Mouse (Mus musculus) MEL (cell line): ENCODE results near the gene Hadhb. TPM values are rescaled to one million over a fixed set of nuclear protein-coding genes. Genes with fewer than 3 reads are reported as not detected.
"Not testable (repeated sequence)": the region's sequence is repeated elsewhere in the genome, so short reads cannot be mapped to it uniquely, and the experiment has no call there.

Experiments
- DNase-seq: peaks from one replicate; pipeline ENCODE4 v3.0.0; 2011; ENCODE audit warnings: low read depth, low spot score
- H3K27ac ChIP-seq: 2 replicates; pipeline ENCODE4 v1.5.1; 2012; ENCODE audit warnings: low read depth, mild to moderate bottlenecking, control low read depth, low read length, moderate library complexity; ENCODE audit not compliant: control insufficient read depth
- H3K27me3 ChIP-seq, 2 experiments: fragments of 150-350 bp in 1 of 2; sonication (generic) in 1 of 2; 2 replicates each; pipeline ENCODE4 v1.6.1; 2012; ENCODE audit warnings: low read length in 2 of 2, mild to moderate bottlenecking in 2 of 2, improper control_type of control experiment in 1 of 2, moderate library complexity in 1 of 2; ENCODE audit not compliant: insufficient read depth in 2 of 2, control insufficient read depth in 1 of 2
- H3K36me3 ChIP-seq, 2 experiments: 2 replicates each; pipeline ENCODE4 v1.6.1; 2012 to 2014; ENCODE audit warnings: low read length in 2 of 2, improper control_type of control experiment in 1 of 2, inconsistent platforms in 1 of 2, mild to moderate bottlenecking in 1 of 2; ENCODE audit not compliant: insufficient read depth in 2 of 2, control insufficient read depth in 1 of 2
- H3K4me1 ChIP-seq, 2 experiments: fragments of 150-350 bp in 1 of 2; sonication (generic) in 1 of 2; 2 replicates each; pipeline ENCODE4 v1.6.1; 2012; ENCODE audit warnings: low read length in 2 of 2, improper control_type of control experiment in 1 of 2, mild to moderate bottlenecking in 1 of 2; ENCODE audit not compliant: insufficient read depth in 2 of 2, control insufficient read depth in 1 of 2
- H3K4me3 ChIP-seq, 2 experiments: fragments of 150-350 bp in 1 of 2; sonication (generic) in 1 of 2; 2 replicates each; pipeline ENCODE4 v1.5.1; 2012; ENCODE audit warnings: low read depth in 2 of 2, low read length in 2 of 2, mild to moderate bottlenecking in 2 of 2, moderate library complexity in 2 of 2, control low read depth in 1 of 2, improper control_type of control experiment in 1 of 2; ENCODE audit not compliant: control insufficient read depth in 1 of 2, insufficient read depth in 1 of 2
- H3K79me2 ChIP-seq: 2 replicates; pipeline ENCODE4 v1.6.1; 2012; ENCODE audit warnings: mild to moderate bottlenecking, low read length, moderate library complexity; ENCODE audit not compliant: control insufficient read depth, poor library complexity, insufficient read depth
- H3K9ac ChIP-seq: 2 replicates; pipeline ENCODE4 v1.6.1; 2012; ENCODE audit warnings: low read depth, mild to moderate bottlenecking, control low read depth, low read length, moderate library complexity; ENCODE audit not compliant: control insufficient read depth, poor library complexity, severe bottlenecking
- H3K9me3 ChIP-seq: fragments of 150-350 bp; sonication (generic); replicated peaks from 2 replicates; pipeline ENCODE4 v1.6.1; 2012; ENCODE audit warnings: mild to moderate bottlenecking, low read length, improper control_type of control experiment, moderate library complexity; ENCODE audit not compliant: insufficient read depth
- CTCF ChIP-seq, 3 experiments: IDR thresholded peaks in 2 of 3; conservative IDR thresholded peaks in 1 of 3; 2 replicates each; pipeline ENCODE4 v1.5.1; 2011 to 2012; ENCODE audit warnings: low read length in 3 of 3, low read depth in 2 of 3, mild to moderate bottlenecking in 2 of 3, improper control_type of control experiment in 1 of 3, inconsistent platforms in 1 of 3, mixed read lengths in 1 of 3, moderate library complexity in 1 of 3; ENCODE audit not compliant: control insufficient read depth in 1 of 3, insufficient read depth in 1 of 3, poor library complexity in 1 of 3, severe bottlenecking in 1 of 3
- GABPA ChIP-seq: IDR thresholded peaks from 2 replicates; pipeline ENCODE4 v1.6.1; 2012; ENCODE audit warnings: low read depth, mild to moderate bottlenecking, inconsistent platforms, low read length, improper control_type of control experiment, moderate library complexity
- HCFC1 ChIP-seq: IDR thresholded peaks from 2 replicates; pipeline ENCODE4 v1.6.1; 2012; ENCODE audit warnings: low read depth, mild to moderate bottlenecking, inconsistent platforms, low read length, improper control_type of control experiment, moderate library complexity
- MAX ChIP-seq: IDR thresholded peaks from 2 replicates; pipeline ENCODE4 v1.6.1; 2011; ENCODE audit warnings: low read length, improper control_type of control experiment
- MEF2A ChIP-seq: IDR thresholded peaks from 2 replicates; pipeline ENCODE4 v1.6.1; 2014; ENCODE audit warnings: low read depth, mild to moderate bottlenecking, inconsistent platforms, low read length, improper control_type of control experiment; ENCODE audit not compliant: poor library complexity, insufficient replicate concordance, severe bottlenecking; ENCODE audit errors: extremely low read depth
- MXI1 ChIP-seq: IDR thresholded peaks from 2 replicates; pipeline ENCODE4 v1.6.1; 2011; ENCODE audit warnings: mild to moderate bottlenecking, low read depth, low read length, improper control_type of control experiment
- MYC ChIP-seq: IDR thresholded peaks from 2 replicates; pipeline ENCODE4 v1.6.1; 2011; ENCODE audit warnings: low read depth, mild to moderate bottlenecking, low read length, improper control_type of control experiment, moderate library complexity
- NRF1 ChIP-seq: IDR thresholded peaks from 2 replicates; pipeline ENCODE4 v1.6.1; 2014; ENCODE audit warnings: low read depth, mild to moderate bottlenecking, inconsistent platforms, low read length, improper control_type of control experiment, moderate library complexity; ENCODE audit not compliant: poor library complexity, insufficient read depth, severe bottlenecking
- RAD21 ChIP-seq: IDR thresholded peaks from 2 replicates; pipeline ENCODE4 v1.6.1; 2011; ENCODE audit warnings: mild to moderate bottlenecking, low read depth, low read length, improper control_type of control experiment
- SIN3A ChIP-seq: IDR thresholded peaks from 2 replicates; pipeline ENCODE4 v1.6.1; 2012; ENCODE audit warnings: low read length, improper control_type of control experiment, inconsistent platforms
- SMC3 ChIP-seq: IDR thresholded peaks from 2 replicates; pipeline ENCODE4 v1.6.1; 2011; ENCODE audit warnings: low read depth, low read length, improper control_type of control experiment
- USF1 ChIP-seq: IDR thresholded peaks from 2 replicates; pipeline ENCODE4 v1.6.1; 2014; ENCODE audit warnings: low read depth, mild to moderate bottlenecking, inconsistent platforms, low read length, improper control_type of control experiment, moderate library complexity
- USF2 ChIP-seq, 2 experiments: IDR thresholded peaks; 2 replicates each; pipeline ENCODE4 v1.6.1; 2011 to 2012; ENCODE audit warnings: improper control_type of control experiment in 2 of 2, low read length in 2 of 2, borderline replicate concordance in 1 of 2, inconsistent platforms in 1 of 2, low read depth in 1 of 2, mild to moderate bottlenecking in 1 of 2; ENCODE audit not compliant: insufficient read depth in 1 of 2
- ZC3H11A ChIP-seq: IDR thresholded peaks from 2 replicates; pipeline ENCODE4 v1.6.1; 2012; ENCODE audit warnings: low read depth, mild to moderate bottlenecking, inconsistent platforms, low read length, improper control_type of control experiment
- ZNF384 ChIP-seq: IDR thresholded peaks from 2 replicates; pipeline ENCODE4 v1.6.1; 2012; ENCODE audit warnings: low read depth, mild to moderate bottlenecking, inconsistent platforms, low read length, improper control_type of control experiment
- polyA plus RNA-seq, 2 experiments: library from polyadenylated mRNA; stranded (reverse) in 1 of 2; unstranded in 1 of 2; fragments of >175 nt in 1 of 2; fragments of >200 nt in 1 of 2; gene quantifications; 2 replicates each; pipeline versions ENCODE4 v1.2.1 to v1.2.4; 2012; ENCODE audit warnings: low replicate concordance in 2 of 2, low read depth in 1 of 2; ENCODE audit not compliant: insufficient read length in 2 of 2, insufficient read depth in 1 of 2, missing spikeins in 1 of 2
- total RNA-seq: library from RNA; depleted of rRNA; stranded (reverse); fragments of 300-350 nt; gene quantifications from 2 replicates; pipeline ENCODE4 v1.2.3, GENCODE M21; 2012

Gene Hadhb
- total and polyA plus RNA-seq, 3 experiments, result 33.0 to 162 (median 161) TPM

DNA sequence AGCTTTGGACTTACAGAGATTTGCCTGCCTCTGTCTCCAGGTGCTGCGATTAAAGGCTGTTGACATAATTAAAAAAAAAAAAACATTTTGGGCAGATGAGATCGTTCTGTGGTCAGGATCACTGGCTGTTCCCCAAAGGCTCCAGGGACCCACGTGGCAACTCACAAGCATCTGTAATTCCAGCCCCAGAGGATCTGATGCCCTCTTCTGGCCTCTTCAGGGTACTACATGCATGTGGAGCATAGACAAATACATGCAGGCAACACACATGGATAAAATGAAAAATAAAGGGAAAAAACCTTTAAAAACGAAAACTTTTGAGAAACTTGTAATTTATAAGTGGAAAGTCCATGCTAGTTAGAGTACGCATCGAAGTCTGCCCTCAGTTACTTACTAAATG, 52.2 kb downstream of the Hadhb start:
- no peaks in the 10 kb centered on the region for H3K27me3 ChIP-seq
- H3K36me3 ChIP-seq, result peaks cover 0 to 3% of the 10 kb centered on the region in 2 experiments; a peak in 1 of 4 replicates
- no peaks in the 10 kb centered on the region for H3K9me3 ChIP-seq
- no peaks in the 10 kb centered on the region for H3K79me2 ChIP-seq
- TF ChIP-seq GABPA (no peak), ZNF384 (peak; percentile 74), RAD21 (peak; percentile 69), NRF1 (no peak), CTCF (IDR thresholded peaks at IDR 0.05 in 2 of 3, conservative IDR thresholded peaks at IDR 0.05 in 1 of 3; ENCODE audit: control insufficient read depth in 1 of 3, insufficient read depth in 1 of 3, low read depth in 2 of 3, low read length in 3 of 3, poor library complexity in 1 of 3, severe bottlenecking in 1 of 3) (peak; percentile 71 to 90 (median 81)), MEF2A (no peak), ZC3H11A (peak; percentile 42), MYC (peak; percentile 98), HCFC1 (no peak), USF2 (IDR thresholded peaks at IDR 0.05; ENCODE audit: borderline replicate concordance in 1 of 2, insufficient read depth in 1 of 2, low read depth in 1 of 2, low read length in 2 of 2) (no peak), MAX (peak; percentile 86), USF1 (peak; percentile 83), SIN3A (peak; percentile 64; the same call in 1 of the 2 replicates), MXI1 (peak; percentile 93), SMC3 (peak; percentile 77)
- H3K9ac ChIP-seq, result no peak overlapping the region
- no peak overlapping the region for H3K27ac ChIP-seq
- peaks cover 0 to 13% of the 10 kb centered on the region in 2 experiments; a peak in 3 of 4 replicates for H3K4me1 ChIP-seq
- no peak overlapping the region for H3K4me3 ChIP-seq
- peak; percentile 89 for DNase-seq

- H3K27ac ChIP-seq, H3K4me3 ChIP-seq, H3K9me3 ChIP-seq, H3K79me2 ChIP-seq, H3K4me1 ChIP-seq, DNase-seq, H3K36me3 ChIP-seq, H3K27me3 ChIP-seq, H3K9ac ChIP-seq: not testable (repeated sequence)
- TF ChIP-seq SMC3 (peak; percentile 17; the same call in 1 of the 2 replicates), ZNF384 (peak; percentile 67), CTCF (IDR thresholded peaks at IDR 0.05 in 2 of 3, conservative IDR thresholded peaks at IDR 0.05 in 1 of 3; ENCODE audit: control insufficient read depth in 1 of 3, insufficient read depth in 1 of 3, low read depth in 2 of 3, low read length in 3 of 3, poor library complexity in 1 of 3, severe bottlenecking in 1 of 3) (peak in 2 of 3 experiments; percentile 32 to 38; a peak in 4 of 6 replicates)
Observed at GRCm38 (mm10) chr5:30210758-30211157, 55.7 kb downstream of the Hadhb start.
